Mouse (Mus musculus) heart, embryonic 10.5 days (tissue): Measurements from ENCODE around the gene Mark2. TPM values are rescaled to one million over a fixed set of nuclear protein-coding genes. Genes with fewer than 3 reads are reported as not detected.
A peak's percentile ranks its signal among the peaks of the same experiment; 100 is the strongest.
"Not testable (repeated sequence)": the region's sequence is repeated elsewhere in the genome, so short reads cannot be mapped to it uniquely, and the experiment has no call there.

Source experiments
- DNase-seq: peaks from one replicate; pipeline ENCODE4 v3.0.0-alpha.2; 2017; ENCODE audit warnings: low spot score
- H3K27ac ChIP-seq: fragments of 300-500 bp; sonication (generic); 2 replicates; pipeline ENCODE4 v1.5.1; 2016; ENCODE audit warnings: mild to moderate bottlenecking
- H3K27me3 ChIP-seq: fragments of 300-500 bp; sonication (generic); 2 replicates; pipeline ENCODE4 v1.6.1; 2016; ENCODE audit warnings: mild to moderate bottlenecking; ENCODE audit not compliant: poor library complexity, insufficient read depth, severe bottlenecking
- H3K36me3 ChIP-seq: fragments of 300-500 bp; sonication (generic); 2 replicates; pipeline ENCODE4 v1.6.1; 2016; ENCODE audit warnings: mild to moderate bottlenecking, moderate library complexity
- H3K4me1 ChIP-seq: fragments of 300-500 bp; sonication (generic); 2 replicates; pipeline ENCODE4 v1.6.1; 2016; ENCODE audit warnings: mild to moderate bottlenecking
- H3K4me3 ChIP-seq: fragments of 300-500 bp; sonication (generic); 2 replicates; pipeline ENCODE4 v1.5.1; 2016; ENCODE audit warnings: mild to moderate bottlenecking, moderate library complexity
- H3K9me3 ChIP-seq: fragments of 300-500 bp; sonication (generic); 2 replicates; pipeline ENCODE4 v1.6.1; 2016; ENCODE audit warnings: mild to moderate bottlenecking, moderate library complexity
- WGBS: fragments of 180-500 bp; shearing (Covaris S2); methylation state at CpG from one replicate; pipeline ENCODE4 v1.1.7; 2016; 5-methylcytosine and 5-hydroxymethylcytosine counted together
- polyA plus RNA-seq: library from polyadenylated mRNA; unstranded; fragments of >200 nt; fragmentation: Nextera tagmentation; extraction: Ambion mirVana; gene quantifications from 2 replicates; pipeline ENCODE4 v1.2.1, GENCODE M21; 2016

Mark2 gene
- polyA plus RNA-seq = 37.4 and 50.6 TPM in 2 replicates

DNA sequence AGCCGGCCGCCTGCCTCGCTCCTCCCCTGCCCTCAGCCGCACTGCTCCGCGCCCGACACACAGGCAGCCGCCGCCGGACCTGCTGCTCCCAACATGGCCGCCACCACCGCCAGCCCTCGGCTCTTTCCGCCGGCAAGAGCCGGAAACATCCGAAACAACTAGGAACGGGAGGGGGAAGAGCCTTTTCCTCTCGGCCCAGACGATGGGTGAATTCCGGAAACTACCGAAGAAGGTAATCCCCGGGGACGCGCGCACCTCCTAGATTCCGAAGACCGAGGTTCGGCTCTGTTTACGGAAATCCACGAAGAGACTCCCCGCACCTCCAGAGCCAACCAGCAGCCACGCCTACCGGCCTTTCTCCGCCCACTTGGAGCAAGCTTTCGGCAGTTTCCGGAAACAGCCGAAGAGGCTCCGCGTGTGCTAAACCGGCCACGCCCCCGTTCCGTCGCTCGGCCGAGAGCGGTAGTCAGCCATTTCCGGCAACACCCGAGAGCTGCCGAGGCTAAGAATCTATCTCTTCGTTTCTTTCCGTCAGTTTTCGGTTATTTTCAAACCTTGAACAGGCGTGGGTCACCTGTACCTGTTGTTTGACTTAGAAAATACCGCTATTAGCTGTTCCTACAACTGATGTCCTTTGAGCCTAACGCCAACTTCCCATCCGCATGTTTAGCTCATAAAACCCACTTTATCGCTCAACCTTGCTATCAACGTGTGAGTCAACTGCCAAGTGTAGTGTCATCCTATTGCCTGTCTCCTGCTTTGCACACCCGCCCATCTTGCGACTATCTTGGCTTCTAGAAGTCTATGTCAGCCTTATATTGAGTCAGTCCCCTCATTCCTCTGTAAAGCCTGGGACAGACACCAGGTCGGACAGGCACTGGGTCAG lies at the start of gene Mark2:
Gene Mark2, minus strand, starts transcription at position 349 of the 886 bp plus-strand sequence.
- H3K9me3 ChIP-seq = no peaks in the 10 kb centered on the region
- peak; percentile 99 for DNase-seq
- peak within 1 kb of the TSS; percentile 90 for H3K4me3 ChIP-seq
- H3K36me3 ChIP-seq = no peaks in the 10 kb centered on the region
- H3K4me1 ChIP-seq = peaks cover 44% of the 10 kb centered on the region
- 2% methylated on average over 63 of the region's 63 CpGs for WGBS
- no peaks in the 10 kb centered on the region for H3K27me3 ChIP-seq
- peak within 1 kb of the TSS; percentile 94 for H3K27ac ChIP-seq

DNA sequence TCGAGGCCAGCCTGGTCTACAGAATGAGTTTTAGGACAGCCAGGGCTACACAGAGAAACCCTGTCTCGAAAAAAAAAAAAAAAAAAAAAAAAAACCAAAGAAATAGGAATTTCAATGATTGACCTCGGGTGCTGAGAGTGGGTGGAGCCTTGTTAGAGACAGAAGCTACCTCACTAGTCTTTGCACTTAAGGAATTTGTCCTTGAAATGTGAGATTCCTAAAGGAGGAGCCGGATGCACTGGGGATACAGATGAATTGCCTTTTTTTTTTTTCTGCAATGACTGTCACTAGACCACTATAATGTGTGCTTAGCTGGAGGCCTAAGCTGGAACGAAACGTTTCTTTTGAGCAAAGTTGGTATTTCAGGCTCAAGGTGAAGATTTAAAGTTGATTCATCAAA lies 46.8 kb upstream of the Mark2 start:
- 0 out of 2 replicates have a peak, but pooled peaks cover 8% of the 10 kb centered on the region for H3K9me3 ChIP-seq
- 78% methylated on average over 6 of the region's 6 CpGs for WGBS
- no peak for DNase-seq
- H3K36me3 ChIP-seq = peaks cover 10% of the 10 kb centered on the region
- no peak overlapping the region for H3K4me3 ChIP-seq
- H3K27me3 ChIP-seq = no peaks in the 10 kb centered on the region
- H3K4me1 ChIP-seq = peaks cover 8% of the 10 kb centered on the region
- H3K27ac ChIP-seq = no peak overlapping the region

DNA sequence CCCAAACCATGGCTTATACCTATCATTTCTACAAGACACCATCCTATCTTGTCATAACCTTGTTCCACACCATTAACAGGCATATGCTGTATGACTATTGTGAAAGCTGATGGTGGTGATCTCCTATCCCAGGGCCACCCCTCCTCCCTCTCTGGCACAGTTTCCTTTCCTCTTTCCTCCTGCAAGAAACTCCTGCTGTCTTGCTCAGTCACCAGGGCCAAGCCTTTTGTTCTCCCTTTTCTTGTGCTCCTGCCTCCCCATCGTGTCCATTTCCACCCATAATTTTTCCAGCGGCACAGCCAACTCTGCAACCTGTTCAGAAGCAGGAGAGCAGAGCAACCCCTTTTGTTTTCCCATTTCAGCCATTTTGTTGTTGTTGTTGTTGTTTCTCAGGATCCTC lies 44.4 kb upstream of the Mark2 start:
- no peak for DNase-seq
- 65% methylated on average over 2 of the region's 2 CpGs for WGBS
- Histone ChIP-seq H3K36me3 (peaks cover 10% of the 10 kb centered on the region), H3K27me3 (no peaks in the 10 kb centered on the region), H3K27ac (no peak overlapping the region), H3K9me3 (0 out of 2 replicates have a peak, but pooled peaks cover 5% of the 10 kb centered on the region), H3K4me1 (peaks cover 16% of the 10 kb centered on the region), H3K4me3 (no peak overlapping the region)

DNA sequence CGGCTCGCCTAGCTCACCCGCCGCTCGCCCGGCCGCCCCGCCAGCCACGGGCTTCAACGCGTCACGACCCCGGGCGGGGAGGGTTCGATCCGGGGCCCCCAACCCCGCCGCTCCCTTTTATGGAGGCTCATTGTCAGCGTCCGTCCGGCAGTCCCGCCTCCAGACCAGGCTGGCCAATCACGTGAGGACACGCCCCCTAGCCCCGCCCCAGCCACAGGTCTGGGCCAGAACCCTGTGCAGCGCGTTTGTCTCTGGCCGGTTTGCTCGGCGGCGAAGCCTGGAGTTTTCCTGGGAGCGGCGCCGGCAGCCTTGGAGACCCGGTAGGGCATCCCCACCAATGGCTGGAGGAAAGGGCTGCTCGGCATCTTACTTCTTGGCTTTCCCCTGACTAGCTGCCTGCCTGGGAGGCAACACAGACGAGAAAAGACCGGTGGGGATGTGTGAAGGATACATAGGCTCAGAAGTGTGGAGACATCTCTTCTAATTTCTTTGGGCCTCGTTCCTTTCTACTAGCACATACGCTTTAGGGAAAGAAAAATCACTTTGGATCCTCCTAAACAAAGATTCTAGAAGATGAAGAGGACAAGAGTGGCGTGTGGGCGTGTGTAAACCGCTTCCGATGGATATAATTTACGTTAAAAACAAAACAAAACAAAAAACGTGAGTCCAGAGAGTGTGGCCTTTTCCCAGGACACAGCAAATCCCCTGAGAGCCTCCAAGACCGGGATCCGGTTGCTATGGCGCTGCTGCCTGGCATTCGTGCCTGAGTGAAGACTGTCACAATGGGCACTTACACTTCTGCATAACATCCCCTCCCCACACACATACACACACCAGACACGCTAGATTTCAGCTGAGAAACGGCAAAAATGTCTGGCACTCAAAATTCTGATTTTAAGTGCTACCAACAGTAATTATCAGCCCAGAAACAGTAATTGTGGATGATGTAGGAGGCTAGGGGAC lies 41.5 kb upstream of the Mark2 start, which contains the start of gene Spindoc:
Gene Spindoc, minus strand, starts transcription at position 92 of the 963 bp plus-strand sequence.
- WGBS = 2% methylated on average over 51 of the region's 52 CpGs
- Histone ChIP-seq H3K4me3 (peak within 1 kb of the TSS; percentile 91), H3K36me3 (peaks cover 28% of the 10 kb centered on the region), H3K4me1 (peaks cover 30% of the 10 kb centered on the region), H3K27me3 (no peaks in the 10 kb centered on the region), H3K9me3 (0 out of 2 replicates have a peak, but pooled peaks cover 2% of the 10 kb centered on the region), H3K27ac (peak within 1 kb of the TSS; percentile 99)
- DNase-seq = peak; percentile 98

DNA sequence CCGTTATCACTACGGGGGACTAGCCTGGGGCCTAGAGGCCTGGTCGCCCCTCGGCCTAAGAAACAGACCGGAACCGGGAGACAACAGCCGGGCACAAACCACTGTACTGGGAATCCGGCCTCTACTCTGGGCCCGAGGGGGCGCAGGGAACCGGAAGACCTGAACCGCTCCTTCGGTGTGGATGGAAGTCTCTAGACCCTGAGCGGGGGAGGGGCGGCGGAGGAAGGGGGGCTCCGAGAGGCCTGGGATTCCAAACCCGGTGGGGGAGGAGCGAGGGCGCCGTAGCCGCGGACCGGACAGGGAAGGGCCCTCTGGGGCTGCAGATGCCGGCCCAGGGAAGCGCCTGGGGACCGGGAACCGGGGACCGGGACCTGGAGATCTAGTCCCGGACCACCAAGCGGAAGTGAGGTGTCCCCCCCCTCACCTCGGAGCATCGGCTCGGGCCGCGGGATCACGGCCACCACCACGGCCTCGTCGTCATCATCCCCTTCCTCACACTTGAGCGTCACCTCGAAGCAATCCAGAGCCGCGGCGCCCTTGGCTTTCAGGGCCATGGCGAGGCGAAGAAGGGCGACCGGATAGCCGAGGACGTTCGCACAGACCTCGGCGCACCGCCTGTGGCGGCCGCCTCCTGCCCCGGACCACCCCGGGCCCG lies 40.7 kb upstream of the Mark2 start:
- peaks cover 30% of the 10 kb centered on the region for H3K36me3 ChIP-seq
- H3K27ac ChIP-seq = peak overlapping the region; percentile 99
- under 1% methylated on average over 58 of the region's 60 CpGs for WGBS

DNA sequence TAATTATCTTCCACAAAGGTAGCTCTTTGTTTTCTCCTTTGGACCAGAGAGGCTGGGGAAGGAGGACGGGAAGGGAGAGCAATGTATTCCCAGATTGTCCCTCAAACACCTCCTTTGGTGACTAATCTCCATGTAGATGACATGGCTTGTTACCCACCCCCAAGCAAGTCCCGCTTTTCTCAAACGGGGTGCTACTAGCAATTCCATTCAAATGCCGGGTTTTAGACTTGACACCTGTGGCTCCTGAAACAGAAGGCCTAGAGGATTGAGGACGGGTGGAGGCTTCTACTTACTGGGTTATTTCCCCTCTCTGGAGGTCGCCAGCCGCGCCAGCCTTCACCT lies 40.2 kb upstream of the Mark2 start:
- Histone ChIP-seq H3K36me3 (peaks cover 30% of the 10 kb centered on the region), H3K4me3 (peak overlapping the region; percentile 91), H3K27ac (peak overlapping the region; percentile 99), H3K4me1 (peaks cover 32% of the 10 kb centered on the region), H3K27me3 (no peaks in the 10 kb centered on the region), H3K9me3 (0 out of 2 replicates have a peak, but pooled peaks cover 2% of the 10 kb centered on the region)
- 3% methylated on average over 8 of the region's 8 CpGs for WGBS
- DNase-seq = no peak

More for the DNA sequence above, 40.7 kb upstream of the Mark2 start:
- 0 out of 2 replicates have a peak, but pooled peaks cover 2% of the 10 kb centered on the region for H3K9me3 ChIP-seq
- peak; percentile 88 for DNase-seq
- peak overlapping the region; percentile 91 for H3K4me3 ChIP-seq
- peaks cover 30% of the 10 kb centered on the region for H3K4me1 ChIP-seq
- no peaks in the 10 kb centered on the region for H3K27me3 ChIP-seq

DNA sequence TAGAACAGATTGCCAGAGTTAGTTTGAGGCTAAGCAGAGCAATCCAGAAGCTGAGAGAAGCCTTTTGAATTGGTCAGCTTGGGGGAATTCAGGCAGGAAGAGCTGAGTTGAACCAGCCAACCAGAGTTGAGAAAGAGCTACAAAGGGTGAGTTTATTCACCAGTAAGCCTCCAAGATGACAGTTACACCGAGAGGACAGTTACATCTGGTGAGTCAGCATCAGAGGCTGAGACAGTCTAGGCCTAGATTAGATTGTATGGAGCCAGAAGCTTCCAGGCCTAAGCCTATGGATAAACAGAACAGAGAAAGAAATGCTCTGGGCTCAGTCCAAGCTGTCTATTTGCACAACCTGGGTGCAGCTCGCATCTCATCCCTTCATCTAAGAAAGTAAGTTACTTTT lies 36.0 kb upstream of the Mark2 start:
- no peak for DNase-seq
- Histone ChIP-seq H3K36me3 (peaks cover 61% of the 10 kb centered on the region), H3K9me3 (no peaks in the 10 kb centered on the region), H3K27me3 (no peaks in the 10 kb centered on the region), H3K27ac (no peak overlapping the region), H3K4me1 (peaks cover 34% of the 10 kb centered on the region), H3K4me3 (no peak overlapping the region)
- WGBS = 61% methylated on average over 2 of the region's 2 CpGs

DNA sequence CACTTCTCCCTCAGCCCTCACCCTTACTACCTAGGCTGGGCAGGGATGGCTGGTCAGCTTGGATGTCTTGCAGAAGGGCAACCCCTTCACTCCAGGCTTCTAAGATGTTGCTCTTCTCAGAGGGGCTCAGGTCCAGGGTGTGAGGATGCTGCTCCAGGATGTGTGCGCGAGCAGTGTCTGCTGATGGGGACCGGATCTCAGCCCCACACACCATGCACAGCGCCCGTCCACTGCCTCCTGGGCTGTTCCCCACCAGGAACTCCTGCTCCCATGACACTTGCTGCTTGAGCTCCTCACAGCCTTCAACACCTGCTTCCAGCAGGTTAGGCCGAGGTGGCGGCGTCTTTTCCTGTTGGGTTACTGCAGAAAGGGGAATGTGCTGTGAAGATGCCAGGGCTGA lies 32.8 kb upstream of the Mark2 start:
- 91% methylated on average over 8 of the region's 8 CpGs for WGBS
- DNase-seq = no peak
- H3K4me3 ChIP-seq = no peak overlapping the region
- H3K36me3 ChIP-seq = peaks cover 85% of the 10 kb centered on the region
- H3K27me3 ChIP-seq = no peaks in the 10 kb centered on the region
- H3K4me1 ChIP-seq = peaks cover 15% of the 10 kb centered on the region
- no peaks in the 10 kb centered on the region for H3K9me3 ChIP-seq
- 0 out of 2 replicates have a peak overlapping the region, but pooled peaks have one; percentile 29 for H3K27ac ChIP-seq

DNA sequence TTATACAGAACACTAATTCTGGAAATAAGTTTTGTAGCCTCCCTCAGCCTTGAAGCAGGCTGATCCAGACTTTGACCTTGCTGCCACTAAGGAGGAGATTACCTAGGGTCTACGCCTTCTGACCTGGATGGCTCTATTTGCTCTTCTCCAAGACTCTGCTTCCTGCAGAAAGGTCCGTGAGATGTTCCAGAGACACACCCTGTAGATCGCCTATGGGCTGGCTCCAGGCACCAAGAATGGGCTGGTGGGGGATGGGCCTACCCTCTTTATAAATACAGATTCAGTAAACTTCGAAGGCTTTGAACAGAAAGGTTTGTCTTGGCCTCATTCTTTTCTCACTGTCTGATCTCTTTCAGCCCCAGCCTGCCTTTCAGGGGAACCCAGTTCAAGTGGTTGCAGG lies 27.8 kb upstream of the Mark2 start:
- peaks cover 84% of the 10 kb centered on the region for H3K36me3 ChIP-seq
- H3K9me3 ChIP-seq, H3K4me3 ChIP-seq, H3K27ac ChIP-seq, H3K4me1 ChIP-seq, H3K27me3 ChIP-seq, DNase-seq: not testable (repeated sequence)
- WGBS = 87% methylated on average over 4 of the region's 4 CpGs

DNA sequence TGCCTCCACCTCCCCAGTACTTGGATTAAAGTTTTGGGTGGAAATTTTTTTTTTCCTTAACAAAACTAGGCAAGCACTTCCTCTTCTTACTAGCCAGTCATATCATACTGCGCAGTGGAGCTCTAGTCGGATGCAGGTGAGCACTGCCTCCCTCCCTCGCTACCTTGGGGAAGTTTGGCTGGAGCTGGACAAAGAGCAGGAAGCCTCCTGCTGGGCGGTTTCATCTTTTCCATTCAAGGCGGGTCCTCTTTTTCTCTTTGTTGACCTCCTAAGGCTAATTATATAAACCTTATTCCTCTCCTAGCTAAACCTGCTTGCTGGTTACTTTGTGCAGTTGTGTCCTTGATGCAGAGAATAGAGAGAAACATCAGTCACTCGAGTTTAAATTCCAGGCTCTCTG lies 12.0 kb upstream of the Mark2 start:
- H3K4me3 ChIP-seq = no peak overlapping the region
- no peaks in the 10 kb centered on the region for H3K9me3 ChIP-seq
- H3K36me3 ChIP-seq = peaks cover 27% of the 10 kb centered on the region
- no peak for DNase-seq
- 56% methylated on average over 6 of the region's 6 CpGs for WGBS
- H3K27me3 ChIP-seq = no peaks in the 10 kb centered on the region
- no peaks in the 10 kb centered on the region for H3K4me1 ChIP-seq
- no peak overlapping the region for H3K27ac ChIP-seq

DNA sequence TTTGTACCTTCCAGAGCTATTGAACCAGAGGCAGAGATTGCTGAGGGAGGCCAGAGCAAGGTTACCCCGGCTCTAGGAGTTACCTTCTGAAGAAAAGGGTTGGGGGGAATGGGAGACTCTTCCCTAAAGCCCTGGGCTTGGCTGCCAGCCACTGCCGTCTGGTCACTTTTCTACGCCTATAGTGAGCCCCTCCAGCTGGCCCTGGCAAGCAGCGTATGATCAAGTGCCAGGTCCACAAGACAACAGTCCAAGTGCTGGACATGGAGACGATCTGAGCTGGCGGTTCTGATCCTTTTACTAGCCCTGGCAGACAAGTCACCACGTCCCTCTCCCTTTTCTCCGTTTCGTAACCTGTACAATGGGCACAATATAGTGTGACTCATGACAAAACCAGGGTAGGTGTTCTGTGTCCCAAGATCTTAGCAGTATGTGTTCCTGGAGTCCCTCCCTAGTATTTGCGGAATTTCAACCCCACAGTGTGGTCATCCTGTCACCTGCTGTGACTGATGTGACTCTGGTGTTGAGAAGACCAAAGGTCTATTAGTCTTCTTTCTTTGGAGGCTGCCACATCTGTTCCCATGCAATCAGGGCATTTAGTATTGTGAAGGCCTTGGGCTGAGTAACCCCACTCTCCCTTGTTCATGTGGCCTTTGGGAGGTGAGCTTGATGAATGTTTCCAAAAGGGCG lies 11.3 kb upstream of the Mark2 start:
- DNase-seq = no peak
- no peaks in the 10 kb centered on the region for H3K27me3 ChIP-seq
- no peaks in the 10 kb centered on the region for H3K9me3 ChIP-seq
- H3K27ac ChIP-seq = no peak overlapping the region
- no peak overlapping the region for H3K4me3 ChIP-seq
- WGBS = 81% methylated on average over 11 of the region's 11 CpGs
- peaks cover 20% of the 10 kb centered on the region for H3K36me3 ChIP-seq
- no peaks in the 10 kb centered on the region for H3K4me1 ChIP-seq

DNA sequence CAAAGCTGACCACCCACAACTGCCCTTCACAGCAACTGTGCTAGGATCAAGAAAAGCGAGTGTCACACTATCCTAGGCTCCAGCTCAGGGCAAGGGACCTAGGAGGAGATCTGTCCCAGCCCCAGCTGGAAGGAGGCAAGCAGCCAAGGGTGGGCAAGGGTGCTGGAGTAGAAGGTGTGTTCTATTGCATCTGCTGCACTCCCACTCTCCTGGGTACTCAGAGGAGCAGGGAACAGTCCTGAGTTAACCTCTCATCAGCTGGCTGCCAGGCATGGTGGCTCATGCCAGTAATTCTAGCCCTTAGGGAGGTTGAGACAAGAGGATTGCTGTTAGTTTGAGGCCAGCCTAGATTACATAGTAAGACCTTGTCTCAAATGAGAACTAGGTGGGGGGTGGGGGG lies 8.3 kb upstream of the Mark2 start:
- Histone ChIP-seq H3K27ac (no peak overlapping the region), H3K36me3 (no peaks in the 10 kb centered on the region), H3K4me1 (peaks cover 3% of the 10 kb centered on the region; the same call in 1 of the 2 replicates), H3K4me3 (no peak overlapping the region), H3K27me3 (no peaks in the 10 kb centered on the region), H3K9me3 (no peaks in the 10 kb centered on the region)
- 62% methylated on average over 1 of the region's 1 CpGs for WGBS
- DNase-seq = no peak
